Mouse (Mus musculus) neural tube, postnatal 0 days (tissue): ENCODE results near the gene Krtdap. TPM values are rescaled to one million over a fixed set of nuclear protein-coding genes. Genes with fewer than 3 reads are reported as not detected.

ENCODE experiments used
- polyA plus RNA-seq: library from polyadenylated mRNA; unstranded; fragments of >200 nt; fragmentation: Nextera tagmentation; extraction: Ambion mirVana; gene quantifications from 2 replicates; pipeline ENCODE4 v1.2.1, GENCODE M21; 2015

Gene Krtdap
- 7.9 and 15.2 TPM in 2 replicates for polyA plus RNA-seq

GRCm38 (mm10) chr7:30787377-30788022 lies at the start of gene Krtdap:
Gene Krtdap, plus strand, starts transcription at chr7:30787896.

GRCm38 (mm10) chr7:30743617-30744016 lies 44.1 kb upstream of the Krtdap start, which contains the start of gene Gapdhs:
Gene Gapdhs, minus strand, starts transcription at chr7:30743681.

DNA sequence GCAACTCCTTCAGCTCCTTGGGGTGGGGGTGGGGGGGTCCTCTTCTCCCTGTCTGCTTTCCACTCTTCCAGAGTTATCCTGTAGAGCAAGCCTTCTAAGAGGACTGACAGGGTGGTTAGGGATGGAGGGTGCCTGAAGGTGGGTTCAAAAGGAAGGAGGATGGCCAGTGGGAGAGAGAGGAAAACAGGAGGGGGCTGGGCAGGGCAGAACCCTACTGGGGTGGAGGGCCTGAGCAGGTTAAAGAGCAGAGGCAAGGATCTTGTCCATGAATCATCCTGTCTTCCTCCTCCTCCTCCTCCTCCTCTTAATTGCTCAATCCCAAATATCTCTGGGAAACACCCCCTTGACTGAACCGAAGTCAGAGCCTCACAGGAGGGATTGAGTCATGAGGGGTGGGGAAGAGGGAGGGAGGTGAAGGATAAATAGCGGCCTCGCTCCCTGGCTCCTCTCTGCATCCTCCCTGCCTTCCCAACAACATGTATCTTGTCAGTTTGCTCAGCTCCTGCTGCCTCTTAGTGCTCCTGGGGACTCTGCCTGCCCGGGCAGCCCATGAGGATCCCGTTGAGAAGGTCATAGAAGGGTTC lies 36.5 kb upstream of the Krtdap start, which contains the start of gene Sbsn:
Gene Sbsn (plus strand): TSS at position 386 of the 584 bp plus-strand sequence.

GRCm38 (mm10) chr7:30763456-30763855 lies 24.2 kb upstream of the Krtdap start, which contains the start of gene Dmkn:
Gene Dmkn, plus strand, starts transcription at chr7:30763756.

DNA sequence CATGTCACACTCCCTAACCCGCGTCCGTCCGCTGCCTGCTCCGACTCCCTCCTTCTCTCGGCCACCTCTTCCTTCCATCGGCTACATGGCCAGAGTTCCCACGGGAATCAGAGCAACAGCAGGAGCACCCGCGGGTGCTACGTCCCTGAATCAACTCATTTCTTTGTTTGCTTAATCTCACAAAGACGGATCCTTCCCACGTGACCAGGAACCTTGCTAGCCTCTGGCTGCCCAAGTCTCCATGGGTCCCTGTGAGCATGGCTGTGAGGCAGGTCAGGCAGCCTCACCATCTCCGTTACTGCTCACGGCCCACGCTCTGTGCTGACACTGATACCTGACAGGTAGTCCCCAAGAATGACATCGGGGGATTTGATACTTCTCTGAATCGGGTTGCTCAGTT lies 36.0 kb downstream of the Krtdap start, which contains the start of gene Ffar2:
Gene Ffar2 (minus strand): TSS at position 101 of the 400 bp plus-strand sequence.

Other genes with a start within 250 kb of the Krtdap start
- 19.0 and 20.8 TPM in 2 replicates for gene Hspb6, start 235.7 kb upstream of the Krtdap start, polyA plus RNA-seq
- gene Proser3, start 235.6 kb upstream of the Krtdap start, polyA plus RNA-seq = 3.0 and 4.7 TPM in 2 replicates
- gene Lin37, start 228.1 kb upstream of the Krtdap start, polyA plus RNA-seq = 51.7 and 55.9 TPM in 2 replicates
- gene U2af1l4, start 224.6 kb upstream of the Krtdap start, polyA plus RNA-seq = 102 and 106 TPM in 2 replicates
- gene Gm49396, start 224.6 kb upstream of the Krtdap start, polyA plus RNA-seq = 6.7 and 8.0 TPM in 2 replicates
- gene Psenen, start 224.3 kb upstream of the Krtdap start, polyA plus RNA-seq = 161 and 167 TPM in 2 replicates
- 1.6 and 4.3 TPM in 2 replicates for gene Igflr1, start 222.5 kb upstream of the Krtdap start, polyA plus RNA-seq
- gene Kmt2b, start 199.2 kb upstream of the Krtdap start, polyA plus RNA-seq = 5.3 and 8.5 TPM in 2 replicates
- gene Zbtb32, start 189.0 kb upstream of the Krtdap start, polyA plus RNA-seq = 0.20 and 0.44 TPM in 2 replicates
- 0.31 and 0.53 TPM in 2 replicates for gene Upk1a, start 175.0 kb upstream of the Krtdap start, polyA plus RNA-seq
- gene Cox6b1, start 161.7 kb upstream of the Krtdap start, polyA plus RNA-seq = 1,537 and 1,621 TPM in 2 replicates
- gene Etv2, start 152.0 kb upstream of the Krtdap start, polyA plus RNA-seq = 0.14 TPM in 1 of 2 replicates, not detected in the other
- 120 and 125 TPM in 2 replicates for gene Rbm42, start 137.6 kb upstream of the Krtdap start, polyA plus RNA-seq
- gene Haus5, start 122.9 kb upstream of the Krtdap start, polyA plus RNA-seq = 16.8 and 18.2 TPM in 2 replicates
- not detected in 2 replicates for gene Pmis2, start 116.3 kb upstream of the Krtdap start, polyA plus RNA-seq
- not detected in 2 replicates for gene 2200002J24Rik, start 89.0 kb upstream of the Krtdap start, polyA plus RNA-seq
- gene Atp4a, start 75.7 kb upstream of the Krtdap start, polyA plus RNA-seq = 6.1 and 6.3 TPM in 2 replicates
- gene Tmem147, start 58.4 kb upstream of the Krtdap start, polyA plus RNA-seq = 359 and 361 TPM in 2 replicates
- gene Gapdhs, start 44.2 kb upstream of the Krtdap start, polyA plus RNA-seq = 0.43 and 0.98 TPM in 2 replicates
- 3.3 and 3.7 TPM in 2 replicates for gene Sbsn, start 36.4 kb upstream of the Krtdap start, polyA plus RNA-seq
- 5.9 and 7.8 TPM in 2 replicates for gene Dmkn, start 24.1 kb upstream of the Krtdap start, polyA plus RNA-seq
- gene Ffar2, start 35.9 kb downstream of the Krtdap start, polyA plus RNA-seq = 0.37 TPM in 1 of 2 replicates, not detected in the other
- not detected in 2 replicates for gene Ffar3, start 68.3 kb downstream of the Krtdap start, polyA plus RNA-seq
- not detected in 2 replicates for gene Ffar1, start 73.7 kb downstream of the Krtdap start, polyA plus RNA-seq
- 0.05 TPM in 1 of 2 replicates, not detected in the other for gene Cd22, start 92.4 kb downstream of the Krtdap start, polyA plus RNA-seq
- gene Mag, start 127.0 kb downstream of the Krtdap start, polyA plus RNA-seq = 19.5 and 38.7 TPM in 2 replicates
- not detected in 2 replicates for gene Hamp2, start 136.8 kb downstream of the Krtdap start, polyA plus RNA-seq
- not detected in 2 replicates for gene Hamp, start 156.1 kb downstream of the Krtdap start, polyA plus RNA-seq
- 28.6 and 34.2 TPM in 2 replicates for gene Usf2, start 168.9 kb downstream of the Krtdap start, polyA plus RNA-seq
- gene Lsr, start 185.6 kb downstream of the Krtdap start, polyA plus RNA-seq = 23.1 and 23.9 TPM in 2 replicates
- gene Fam187b, start 185.9 kb downstream of the Krtdap start, polyA plus RNA-seq = 0.76 and 1.1 TPM in 2 replicates